Mouse (Mus musculus): Measurements from ENCODE around the gene Snrpb2.

- TF ChIP-seq POLR2A (IDR thresholded peaks at IDR 0.05; ENCODE audit: borderline replicate concordance, insufficient read depth, low read length) (no peak), CTCF (IDR thresholded peaks at IDR 0.05; ENCODE audit: borderline replicate concordance, insufficient read depth, low read depth, low read length) (no peak)
Observed at GRCm38 (mm10) chr2:143062432-143062811, 417 bp upstream of the Snrpb2 start.

Measured in cerebellum, adult 2 months (tissue).